Mouse (Mus musculus) limb, embryonic 10.5 days (tissue): Measurements from ENCODE around the gene Elobl. TPM values are rescaled to one million over a fixed set of nuclear protein-coding genes. Genes with fewer than 3 reads are reported as not detected.

ENCODE experiments used
- DNase-seq: peaks from one replicate; pipeline ENCODE4 v3.0.0-alpha.2; 2017; ENCODE audit warnings: low spot score
- H3K27ac ChIP-seq: fragments of 300-500 bp; sonication (generic); 2 replicates; pipeline ENCODE4 v1.5.1; 2016; ENCODE audit warnings: mild to moderate bottlenecking
- H3K27me3 ChIP-seq: fragments of 300-500 bp; sonication (generic); 2 replicates; pipeline ENCODE4 v1.6.1; 2016; ENCODE audit warnings: low read depth, mild to moderate bottlenecking; ENCODE audit not compliant: poor library complexity, severe bottlenecking
- H3K36me3 ChIP-seq: fragments of 300-500 bp; sonication (generic); 2 replicates; pipeline ENCODE4 v1.6.1; 2016; ENCODE audit warnings: mild to moderate bottlenecking, moderate library complexity
- H3K4me1 ChIP-seq: fragments of 300-500 bp; sonication (generic); 2 replicates; pipeline ENCODE4 v1.6.1; 2016
- H3K4me3 ChIP-seq: fragments of 300-500 bp; sonication (generic); 2 replicates; pipeline ENCODE4 v1.5.1; 2016; ENCODE audit warnings: mild to moderate bottlenecking, moderate library complexity
- H3K9me3 ChIP-seq: fragments of 300-500 bp; sonication (generic); replicated peaks from 2 replicates; pipeline ENCODE4 v1.6.1; 2016; ENCODE audit warnings: mild to moderate bottlenecking
- WGBS: fragments of 180-500 bp; shearing (Covaris S2); methylation state at CpG from one replicate; pipeline ENCODE4 v1.1.7; 2016; 5-methylcytosine and 5-hydroxymethylcytosine counted together
- polyA plus RNA-seq: library from polyadenylated mRNA; unstranded; fragments of >200 nt; fragmentation: Nextera tagmentation; extraction: Ambion mirVana; gene quantifications from 2 replicates; pipeline ENCODE4 v1.2.1, GENCODE M21; 2016

The Elobl gene
- not detected in 2 replicates for polyA plus RNA-seq

DNA sequence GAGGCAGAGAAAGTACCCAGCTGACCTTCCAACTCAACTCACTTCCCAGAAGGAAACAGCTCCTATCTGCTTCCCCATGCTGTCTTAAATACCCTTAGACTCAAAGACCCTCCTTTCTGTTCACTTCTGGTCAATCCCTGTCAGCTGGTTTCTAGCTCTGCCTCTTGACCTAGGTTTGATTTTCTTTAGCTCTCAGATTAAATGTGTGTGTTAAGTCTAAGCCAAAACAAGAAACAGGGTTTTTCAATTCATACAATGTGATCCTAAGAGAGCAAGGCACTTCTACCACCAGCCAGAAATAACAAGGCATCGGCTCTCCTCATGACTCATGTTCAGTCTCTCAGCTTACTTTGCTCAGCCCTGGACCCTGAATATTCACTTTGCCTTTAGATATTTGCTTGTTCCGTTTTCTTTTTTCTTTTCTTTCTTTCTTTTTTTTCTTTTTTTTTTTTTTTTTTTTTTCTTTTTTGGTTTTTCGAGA, at the start of gene Elobl:
Gene Elobl, minus strand, starts transcription at position 51 of the 481 bp plus-strand sequence.
- Histone ChIP-seq H3K4me3 (no peak within 1 kb of the TSS), H3K4me1 (no peaks in the 10 kb centered on the region), H3K27me3 (no peaks in the 10 kb centered on the region), H3K36me3 (no peaks in the 10 kb centered on the region), H3K27ac (no peak within 1 kb of the TSS), H3K9me3 (no peaks in the 10 kb centered on the region)
- DNase-seq: no peak
- 78% methylated on average over 3 of the region's 3 CpGs for WGBS

DNA sequence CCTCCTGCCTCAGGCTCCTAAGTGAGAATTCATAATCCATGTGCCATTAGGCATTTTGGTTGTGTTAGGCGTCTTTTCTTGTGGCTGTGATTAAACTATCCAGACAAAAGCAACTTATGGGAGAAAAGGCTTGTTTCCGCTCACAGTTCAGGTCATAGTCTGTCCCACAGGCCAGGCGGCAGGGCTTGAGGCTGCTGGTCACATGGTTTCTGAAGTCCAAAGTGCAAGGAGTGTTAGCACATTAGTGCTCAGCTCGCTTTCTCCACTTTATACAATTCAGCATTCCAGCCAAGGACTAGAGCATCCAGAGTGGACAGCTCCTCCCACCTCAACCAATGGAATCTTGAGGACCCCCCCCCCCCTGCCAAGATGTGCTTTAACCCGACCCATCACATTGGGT, 45.5 kb upstream of the Elobl start:
- Histone ChIP-seq H3K4me1 (no peaks in the 10 kb centered on the region), H3K27ac (no peak overlapping the region), H3K27me3 (no peaks in the 10 kb centered on the region), H3K4me3 (no peak overlapping the region), H3K36me3 (no peaks in the 10 kb centered on the region), H3K9me3 (no peaks in the 10 kb centered on the region)
- DNase-seq: no peak
- 85% methylated on average over 5 of the region's 5 CpGs for WGBS

DNA sequence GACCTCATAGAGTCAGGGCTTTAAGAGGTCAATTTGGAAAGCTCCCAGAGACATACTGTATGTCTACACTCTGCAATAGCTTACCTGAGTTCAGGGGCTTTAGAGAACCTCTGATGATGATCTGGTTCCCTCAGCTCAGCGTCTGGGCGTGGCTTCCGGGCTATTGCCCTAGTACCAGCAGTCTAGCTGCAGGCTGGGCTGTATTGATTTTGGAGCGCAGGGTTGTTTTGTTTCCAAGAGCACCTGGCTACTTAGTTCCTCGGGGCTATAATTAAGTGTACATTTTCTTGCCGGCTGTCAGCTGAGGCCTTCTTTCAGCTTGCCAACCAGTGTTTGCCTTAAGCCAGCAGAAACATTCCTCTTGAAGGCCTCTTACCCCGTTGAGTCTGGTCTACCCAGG, 42.8 kb upstream of the Elobl start:
- Histone ChIP-seq H3K4me1 (peaks cover 10% of the 10 kb centered on the region), H3K9me3 (no peaks in the 10 kb centered on the region), H3K27ac (no peak overlapping the region), H3K27me3 (no peaks in the 10 kb centered on the region), H3K36me3 (no peaks in the 10 kb centered on the region), H3K4me3 (no peak overlapping the region)
- no peak for DNase-seq
- 81% methylated on average over 7 of the region's 7 CpGs for WGBS

DNA sequence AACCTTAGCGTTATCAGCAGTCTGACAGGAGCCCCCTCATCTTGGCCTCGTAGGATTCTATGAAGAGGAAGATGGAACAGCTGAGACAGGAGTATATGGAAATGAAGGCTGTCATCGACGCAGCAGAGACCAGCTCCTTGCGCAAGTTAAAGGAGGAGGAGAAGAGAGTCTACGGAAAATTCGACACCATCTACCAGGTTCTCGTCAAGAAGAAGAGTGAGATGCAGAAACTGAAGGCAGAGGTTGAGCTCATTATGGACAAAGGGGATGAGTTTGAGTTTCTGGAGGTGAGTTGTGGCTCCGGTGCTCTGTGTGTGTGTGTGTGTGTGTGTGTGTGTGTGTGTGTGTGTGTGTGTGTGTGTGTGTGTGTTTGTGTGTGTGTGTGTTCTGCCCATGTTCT, 42.3 kb upstream of the Elobl start:
- Histone ChIP-seq H3K27ac (no peak overlapping the region), H3K9me3 (no peaks in the 10 kb centered on the region), H3K36me3 (no peaks in the 10 kb centered on the region), H3K4me3 (no peak overlapping the region), H3K4me1 (peaks cover 11% of the 10 kb centered on the region), H3K27me3 (no peaks in the 10 kb centered on the region)
- DNase-seq: no peak
- WGBS: 92% methylated on average over 9 of the region's 9 CpGs

DNA sequence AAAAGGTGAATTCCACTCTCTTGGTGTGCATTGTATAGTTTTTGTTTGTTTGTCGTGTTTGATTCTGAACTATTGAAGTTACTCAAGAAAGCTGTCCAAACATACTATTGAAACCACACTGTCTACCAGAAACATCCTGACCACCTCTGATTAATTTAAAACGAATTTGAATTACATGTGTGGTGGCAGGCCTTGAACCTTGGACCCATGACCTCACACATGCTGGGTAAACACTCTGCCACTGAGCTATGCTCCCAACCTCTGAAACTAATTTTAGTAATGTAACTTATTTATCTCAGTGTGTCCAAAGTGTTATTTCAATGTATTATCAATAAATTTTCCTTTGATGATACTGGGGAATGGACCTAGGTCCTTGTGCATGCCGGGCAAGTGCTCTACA, 40.9 kb upstream of the Elobl start:
- Histone ChIP-seq H3K4me1 (peaks cover 25% of the 10 kb centered on the region), H3K27ac (no peak overlapping the region), H3K9me3 (no peaks in the 10 kb centered on the region), H3K27me3 (no peaks in the 10 kb centered on the region), H3K36me3 (no peaks in the 10 kb centered on the region), H3K4me3 (no peak overlapping the region)
- 93% methylated on average over 3 of the region's 3 CpGs for WGBS
- no peak for DNase-seq

DNA sequence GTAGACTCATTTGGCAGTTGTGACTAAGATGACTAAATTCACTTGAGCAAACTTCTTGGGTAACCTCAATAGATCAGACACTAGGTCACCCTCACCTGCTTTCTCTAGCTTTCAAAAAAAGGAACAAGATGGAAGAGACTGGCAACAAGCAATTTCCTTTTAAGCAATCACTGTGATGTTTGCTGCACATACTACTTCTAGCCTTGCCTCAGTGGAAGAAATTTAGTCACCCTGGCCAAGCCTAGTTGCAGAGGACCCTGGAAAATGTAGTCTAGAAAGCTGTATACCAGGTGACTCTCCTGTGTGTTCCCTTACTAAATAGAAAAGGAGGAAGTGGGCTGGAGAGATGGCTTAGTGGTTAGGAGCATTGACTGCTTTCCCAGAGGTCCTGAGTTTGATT, 39.7 kb upstream of the Elobl start:
- H3K4me3 ChIP-seq: no peak overlapping the region
- no peaks in the 10 kb centered on the region for H3K36me3 ChIP-seq
- H3K27ac ChIP-seq: no peak overlapping the region
- H3K27me3 ChIP-seq: no peaks in the 10 kb centered on the region
- peaks cover 28% of the 10 kb centered on the region for H3K4me1 ChIP-seq
- DNase-seq: no peak
- H3K9me3 ChIP-seq: no peaks in the 10 kb centered on the region

DNA sequence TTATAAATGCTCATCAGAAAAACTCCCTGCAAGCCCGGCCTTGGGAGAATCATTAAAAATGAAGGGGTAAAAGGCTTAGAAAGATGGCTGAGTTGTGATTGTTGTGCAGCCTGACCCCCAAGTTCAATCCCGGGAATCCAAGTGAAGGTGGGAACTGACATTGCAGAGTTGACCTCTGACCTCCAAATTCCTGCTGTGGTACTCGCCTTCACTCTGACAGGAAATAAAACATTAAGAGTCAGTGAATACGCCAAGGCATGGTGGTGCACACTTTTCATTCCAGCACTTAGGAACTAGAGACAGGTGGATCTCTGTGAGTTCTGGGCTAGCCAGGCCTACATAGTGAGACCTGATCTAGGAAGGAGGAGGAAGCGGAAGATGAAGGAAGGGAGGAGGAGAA, 38.7 kb upstream of the Elobl start:
- no peak for DNase-seq
- Histone ChIP-seq H3K27ac (no peak overlapping the region), H3K27me3 (peaks cover 3% of the 10 kb centered on the region), H3K36me3 (no peaks in the 10 kb centered on the region), H3K9me3 (no peaks in the 10 kb centered on the region), H3K4me1 (peaks cover 28% of the 10 kb centered on the region), H3K4me3 (no peak overlapping the region)
- WGBS: 56% methylated on average over 5 of the region's 5 CpGs

DNA sequence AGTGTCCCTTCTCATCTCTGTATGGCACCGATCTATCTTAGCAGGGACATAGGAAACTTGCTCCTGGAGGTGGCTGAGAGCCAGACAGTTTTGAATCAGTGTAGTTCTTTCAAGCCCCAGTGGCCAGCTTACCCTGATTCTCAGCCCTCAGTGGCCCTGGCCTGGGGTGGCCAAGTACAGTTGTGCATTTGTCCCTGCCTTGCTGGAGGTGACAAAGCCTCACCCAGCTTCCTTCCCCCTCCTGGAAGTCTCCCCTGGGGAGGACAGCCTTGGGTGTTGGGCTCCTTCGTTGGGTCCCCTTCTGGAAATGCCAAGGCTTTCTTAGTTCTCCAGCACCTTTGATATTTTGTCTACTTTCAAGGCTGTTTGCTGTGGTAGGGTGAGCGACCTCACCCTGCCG, 37.0 kb upstream of the Elobl start:
- peaks cover 41% of the 10 kb centered on the region for H3K4me1 ChIP-seq
- WGBS: 77% methylated on average over 4 of the region's 4 CpGs

DNA sequence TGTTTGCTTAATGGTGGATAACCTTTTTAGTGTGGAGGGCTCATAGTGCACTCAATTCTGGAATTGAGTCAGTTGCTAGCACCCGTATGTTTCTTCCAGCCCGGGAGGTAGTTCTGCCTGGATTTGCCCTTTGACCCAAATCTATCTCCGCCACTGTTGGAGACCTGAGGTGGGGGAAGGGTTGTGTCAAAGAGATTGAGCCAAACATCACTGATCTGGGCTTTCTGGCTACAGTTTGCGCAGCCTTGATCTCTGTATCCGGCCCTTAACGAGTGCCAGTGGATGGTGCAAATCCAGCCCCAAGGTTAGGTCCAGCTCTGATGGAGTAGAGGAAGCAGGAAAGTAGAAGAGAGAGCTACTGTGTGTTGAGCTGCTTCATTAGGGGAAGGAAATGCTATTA, 36.3 kb upstream of the Elobl start:
- no peak overlapping the region for H3K27ac ChIP-seq
- peaks cover 44% of the 10 kb centered on the region for H3K4me1 ChIP-seq
- H3K9me3 ChIP-seq: no peaks in the 10 kb centered on the region
- WGBS: 32% methylated on average over 6 of the region's 6 CpGs
- DNase-seq: no peak
- peaks cover 27% of the 10 kb centered on the region for H3K27me3 ChIP-seq
- no peaks in the 10 kb centered on the region for H3K36me3 ChIP-seq
- no peak overlapping the region for H3K4me3 ChIP-seq

More for the DNA sequence above, 37.0 kb upstream of the Elobl start:
- H3K27ac ChIP-seq: peak overlapping the region; percentile 37
- no peaks in the 10 kb centered on the region for H3K36me3 ChIP-seq
- H3K4me3 ChIP-seq: no peak overlapping the region
- DNase-seq: no peak
- H3K27me3 ChIP-seq: peaks cover 21% of the 10 kb centered on the region
- no peaks in the 10 kb centered on the region for H3K9me3 ChIP-seq

DNA sequence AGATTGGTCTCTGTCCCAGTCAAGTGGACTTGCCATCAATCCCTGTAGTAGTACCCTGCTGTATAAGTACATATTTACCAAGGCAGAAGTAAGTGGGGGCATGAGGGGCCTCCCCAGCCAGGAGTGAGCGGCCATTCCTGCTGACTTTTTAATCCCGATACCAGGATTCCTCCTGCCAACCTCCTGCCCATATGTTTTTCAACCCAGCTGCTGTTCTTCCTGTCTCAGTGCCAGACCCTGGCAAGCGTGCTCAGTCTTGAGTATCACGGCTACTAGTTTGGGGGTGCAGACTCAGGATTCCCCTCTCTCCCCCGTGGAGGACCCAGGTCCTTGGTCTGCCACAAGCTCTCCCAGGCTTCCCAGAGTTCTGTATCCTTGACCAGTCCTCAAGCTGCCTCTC, 35.9 kb upstream of the Elobl start:
- H3K4me1 ChIP-seq: peaks cover 44% of the 10 kb centered on the region
- DNase-seq: no peak
- no peak overlapping the region for H3K4me3 ChIP-seq
- H3K36me3 ChIP-seq: no peaks in the 10 kb centered on the region
- H3K27ac ChIP-seq: no peak overlapping the region
- WGBS: 85% methylated on average over 5 of the region's 5 CpGs
- H3K27me3 ChIP-seq: peaks cover 31% of the 10 kb centered on the region
- no peaks in the 10 kb centered on the region for H3K9me3 ChIP-seq

DNA sequence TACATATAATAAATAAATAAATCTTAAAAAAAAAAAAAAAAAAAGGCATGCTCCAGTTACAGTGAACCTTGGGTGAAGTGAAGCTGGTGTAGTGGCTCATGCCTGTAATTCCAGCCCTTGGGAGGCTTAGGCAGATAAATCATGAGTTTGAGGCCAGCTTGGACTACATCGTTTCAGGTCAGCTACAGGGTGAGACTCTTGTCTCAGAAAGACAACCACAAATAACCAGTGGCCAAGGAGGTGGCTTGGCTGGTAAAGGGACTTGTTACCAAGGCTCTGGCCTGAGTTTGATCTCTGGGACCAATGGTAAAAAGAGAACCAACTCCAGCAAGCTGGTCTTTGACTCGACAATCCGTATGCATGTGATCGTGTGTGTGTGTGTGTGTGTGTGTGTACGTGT, 35.3 kb upstream of the Elobl start:
- Histone ChIP-seq H3K4me1 (peaks cover 44% of the 10 kb centered on the region), H3K27ac (no peak overlapping the region), H3K4me3 (no peak overlapping the region), H3K36me3 (no peaks in the 10 kb centered on the region), H3K27me3 (peaks cover 31% of the 10 kb centered on the region), H3K9me3 (no peaks in the 10 kb centered on the region)
- 86% methylated on average over 5 of the region's 5 CpGs for WGBS
- no peak for DNase-seq

DNA sequence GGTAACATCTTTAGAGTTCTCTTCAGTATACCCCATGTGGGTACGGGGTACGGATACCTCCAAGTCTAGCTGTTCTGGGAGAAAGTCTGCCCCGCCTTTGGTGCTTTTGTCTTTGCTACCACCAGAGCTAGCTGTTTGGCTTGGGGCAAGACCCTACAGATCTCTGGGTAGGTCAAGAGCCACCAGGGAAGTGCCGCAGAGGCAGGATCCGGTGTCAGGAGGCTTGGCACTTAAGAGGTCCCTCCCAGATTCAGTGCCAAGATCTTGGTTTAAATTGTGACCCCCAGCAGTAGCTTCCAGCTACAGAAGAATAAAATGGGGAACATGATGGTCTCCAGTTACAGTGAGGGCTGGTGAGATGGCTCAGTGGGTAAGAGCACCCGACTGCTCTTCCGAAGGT, 34.8 kb upstream of the Elobl start:
- WGBS: 93% methylated on average over 7 of the region's 7 CpGs
- Histone ChIP-seq H3K27me3 (peaks cover 31% of the 10 kb centered on the region), H3K4me1 (peaks cover 44% of the 10 kb centered on the region), H3K4me3 (no peak overlapping the region), H3K27ac (no peak overlapping the region), H3K9me3 (no peaks in the 10 kb centered on the region), H3K36me3 (no peaks in the 10 kb centered on the region)
- no peak for DNase-seq

DNA sequence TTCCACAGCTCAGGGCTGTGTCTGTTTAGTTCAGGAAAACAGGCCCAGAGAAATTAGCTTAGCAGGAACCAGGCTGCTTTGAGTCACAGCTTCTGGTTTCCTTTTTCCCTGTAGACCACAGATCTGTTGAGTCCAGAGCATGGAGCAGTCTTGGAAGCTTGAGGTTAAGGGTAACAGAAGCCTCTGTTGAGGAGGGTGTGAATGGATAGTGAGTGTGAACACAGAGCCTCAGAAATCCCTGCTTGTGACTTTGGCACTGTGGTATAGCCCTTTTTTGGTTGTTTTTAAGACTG, 33.7 kb upstream of the Elobl start:
- H3K4me3 ChIP-seq: peak overlapping the region; percentile 58; the same call in 1 of the 2 replicates
- no peaks in the 10 kb centered on the region for H3K9me3 ChIP-seq
- peaks cover 42% of the 10 kb centered on the region for H3K4me1 ChIP-seq
- H3K27ac ChIP-seq: no peak overlapping the region
- no peaks in the 10 kb centered on the region for H3K36me3 ChIP-seq
- peaks cover 31% of the 10 kb centered on the region for H3K27me3 ChIP-seq
- no peak for DNase-seq

DNA sequence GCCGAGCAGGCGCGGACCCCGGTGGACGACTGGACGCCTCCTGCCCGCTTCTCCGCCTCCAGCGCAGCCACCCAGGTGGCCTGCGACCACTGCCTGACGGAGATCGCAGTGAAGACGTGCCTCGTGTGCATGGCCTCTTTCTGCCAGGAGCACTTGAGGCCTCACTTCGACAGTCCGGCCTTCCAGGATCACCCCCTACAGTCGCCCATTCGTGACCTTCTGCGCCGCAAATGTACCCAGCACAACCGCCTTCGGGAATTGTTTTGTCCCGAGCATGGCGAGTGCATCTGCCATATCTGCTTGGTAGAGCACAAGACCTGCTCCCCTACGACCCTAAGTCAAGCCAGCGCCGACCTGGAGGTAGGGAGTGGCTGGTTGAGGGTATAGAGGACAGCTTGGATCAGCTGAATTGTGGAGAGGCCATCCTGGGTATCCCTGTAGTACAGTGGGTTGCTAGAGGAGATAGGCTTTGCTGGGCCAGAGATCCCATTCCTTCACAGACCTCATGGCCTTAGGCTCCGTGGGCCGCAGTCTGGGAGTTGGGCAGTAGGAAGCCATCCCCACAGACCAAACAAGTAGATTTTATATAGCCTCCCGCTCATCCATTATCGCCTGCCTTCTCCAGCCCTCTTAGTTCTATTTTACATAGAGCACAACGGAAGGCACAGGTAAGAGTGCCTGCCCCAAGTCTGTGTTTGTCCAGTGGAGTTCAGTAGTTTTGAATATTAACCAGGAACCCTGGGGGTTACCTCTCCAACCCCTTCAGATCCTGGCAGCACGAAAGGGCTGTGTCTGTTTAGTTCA, 33.2 kb upstream of the Elobl start:
- H3K9me3 ChIP-seq: no peaks in the 10 kb centered on the region
- peaks cover 37% of the 10 kb centered on the region for H3K4me1 ChIP-seq
- H3K27ac ChIP-seq: peak overlapping the region; percentile 72
- H3K36me3 ChIP-seq: no peaks in the 10 kb centered on the region
- H3K4me3 ChIP-seq: peak overlapping the region; percentile 58
- whole genome bisulfite sequencing: 26% methylated on average over 33 of the region's 33 CpGs
- no peak for DNase-seq
- H3K27me3 ChIP-seq: peaks cover 31% of the 10 kb centered on the region
